Mouse (Mus musculus) forebrain, embryonic 15.5 days (tissue): ENCODE results near the gene Krt77. TPM values are rescaled to one million over a fixed set of nuclear protein-coding genes. Genes with fewer than 3 reads are reported as not detected.

Experiments used
- ATAC-seq: fragments of 200-750 bp; cut with Nextera tagmentation; replicated peaks from 2 replicates; pipeline ENCODE4 v1.8.0; 2017; ENCODE audit warnings: mild to moderate bottlenecking, moderate TSS enrichment, moderate library complexity
- H3K27ac ChIP-seq: fragments of 300-500 bp; sonication (generic); replicated peaks from 2 replicates; pipeline ENCODE4 v1.5.1; 2015; ENCODE audit warnings: mild to moderate bottlenecking, inconsistent platforms
- H3K27me3 ChIP-seq: fragments of 300-500 bp; sonication (generic); 2 replicates; pipeline ENCODE4 v1.6.1; 2015; ENCODE audit warnings: inconsistent platforms
- H3K36me3 ChIP-seq: fragments of 300-500 bp; sonication (generic); 2 replicates; pipeline ENCODE4 v1.6.1; 2015; ENCODE audit warnings: mild to moderate bottlenecking, inconsistent platforms
- H3K4me1 ChIP-seq: fragments of 300-500 bp; sonication (generic); 2 replicates; pipeline ENCODE4 v1.6.1; 2015; ENCODE audit warnings: inconsistent platforms
- H3K4me2 ChIP-seq: fragments of 300-500 bp; sonication (generic); replicated peaks from 2 replicates; pipeline ENCODE4 v1.6.1; 2015; ENCODE audit warnings: mild to moderate bottlenecking, inconsistent platforms
- H3K4me3 ChIP-seq: fragments of 300-500 bp; sonication (generic); 2 replicates; pipeline ENCODE4 v1.5.1; 2015; ENCODE audit warnings: mild to moderate bottlenecking, inconsistent platforms
- H3K9ac ChIP-seq: fragments of 300-500 bp; sonication (generic); replicated peaks from 2 replicates; pipeline ENCODE4 v1.6.1; 2015; ENCODE audit warnings: mild to moderate bottlenecking, inconsistent platforms
- H3K9me3 ChIP-seq: fragments of 300-500 bp; sonication (generic); 2 replicates; pipeline ENCODE4 v1.6.1; 2016; ENCODE audit warnings: inconsistent platforms
- WGBS: fragments of 180-500 bp; shearing (Covaris S2); methylation state at CpG from one replicate; pipeline ENCODE4 v1.1.7; 2015; ENCODE audit warnings: mixed read lengths; 5-methylcytosine and 5-hydroxymethylcytosine counted together
- microRNA-seq: library from miRNA; unstranded; fragments of <30 nt; microRNA quantifications from one replicate; pipeline ENCODE4, GENCODE M21; 2016
- polyA plus RNA-seq: library from polyadenylated mRNA; unstranded; fragments of >200 nt; fragmentation: Nextera tagmentation; extraction: Ambion mirVana; gene quantifications from 2 replicates; pipeline ENCODE4 v1.2.1, GENCODE M21; 2015

The Krt77 gene
- polyA plus RNA-seq, 1 experiment from 2014 or later, result 1.2 TPM

- H3K9ac ChIP-seq, result no peak overlapping the region
- WGBS, result 19% methylated on average over 3 of the region's 3 CpGs
- no peak for ATAC-seq
Observed at GRCm38 (mm10) chr15:101821786-101822185, 47.7 kb downstream of the Krt77 start.

GRCm38 (mm10) chr15:101817875-101818274 is 51.6 kb downstream of the Krt77 start, which contains the start of gene Krt2:
Gene Krt2 (minus strand): TSS chr15:101818169.
- Histone ChIP-seq H3K4me3 (no peak within 1 kb of the TSS), H3K9ac (no peak within 1 kb of the TSS), H3K27ac (no peak within 1 kb of the TSS), H3K4me2 (no peak within 1 kb of the TSS), H3K4me1 (no peaks in the 10 kb centered on the region), H3K36me3 (no peaks in the 10 kb centered on the region), H3K27me3 (no peaks in the 10 kb centered on the region), H3K9me3 (no peaks in the 10 kb centered on the region)
- no peak for ATAC-seq
- 85% methylated on average over 16 of the region's 16 CpGs for WGBS

More at GRCm38 (mm10) chr15:101821786-101822185, 47.7 kb downstream of the Krt77 start:
- Histone ChIP-seq H3K27me3 (no peaks in the 10 kb centered on the region), H3K9me3 (no peaks in the 10 kb centered on the region), H3K27ac (no peak overlapping the region), H3K4me3 (no peak overlapping the region), H3K4me2 (no peak overlapping the region), H3K36me3 (no peaks in the 10 kb centered on the region), H3K4me1 (no peaks in the 10 kb centered on the region)

Small RNA genes lying within 50 kb of the gene (microRNA-seq; reads per million reads assigned to microRNA genes)
- not detected for gene Gm44356

Other genes starting within 250 kb of the Krt77 start
- gene Gm5414, start 241.5 kb downstream of the Krt77 start, polyA plus RNA-seq, result not detected in 2 replicates
- gene Gm5478, start 222.3 kb downstream of the Krt77 start, polyA plus RNA-seq, result not detected in 2 replicates
- gene Krt6b, start 189.4 kb downstream of the Krt77 start, polyA plus RNA-seq, result not detected in 2 replicates
- gene Krt6a, start 175.4 kb downstream of the Krt77 start, polyA plus RNA-seq, result not detected in 2 replicates
- 0.13 and 0.15 TPM in 2 replicates for gene Krt5, start 156.8 kb downstream of the Krt77 start, polyA plus RNA-seq
- gene Krt71, start 126.6 kb downstream of the Krt77 start, polyA plus RNA-seq, result not detected in 2 replicates
- not detected in 2 replicates for gene Krt72, start 83.2 kb downstream of the Krt77 start, polyA plus RNA-seq
- gene Krt73, start 67.4 kb downstream of the Krt77 start, polyA plus RNA-seq, result 0.43 and 1.1 TPM in 2 replicates
- not detected in 2 replicates for gene Krt2, start 51.5 kb downstream of the Krt77 start, polyA plus RNA-seq
- gene Krt1, start 18.9 kb downstream of the Krt77 start, polyA plus RNA-seq, result 8.4 and 8.6 TPM in 2 replicates
- not detected in 2 replicates for gene Krt76, start 23.2 kb upstream of the Krt77 start, polyA plus RNA-seq
- gene Krt4, start 55.0 kb upstream of the Krt77 start, polyA plus RNA-seq, result 0.08 TPM in 1 of 2 replicates, not detected in the other
- 0.10 and 0.23 TPM in 2 replicates for gene Krt79, start 70.6 kb upstream of the Krt77 start, polyA plus RNA-seq
- not detected in 2 replicates for gene Krt78, start 84.6 kb upstream of the Krt77 start, polyA plus RNA-seq
- 1.9 and 3.9 TPM in 2 replicates for gene Krt8, start 134.8 kb upstream of the Krt77 start, polyA plus RNA-seq
- gene Krt18, start 158.5 kb upstream of the Krt77 start, polyA plus RNA-seq, result 3.5 and 7.6 TPM in 2 replicates
- 98.9 and 99.5 TPM in 2 replicates for gene Eif4b, start 204.1 kb upstream of the Krt77 start, polyA plus RNA-seq
- 4.9 and 6.9 TPM in 2 replicates for gene Tns2, start 230.7 kb upstream of the Krt77 start, polyA plus RNA-seq